Mouse (Mus musculus) CH12.LX (cell line): ENCODE measurements at regions not wholly inside any gene's neighbourhood (a gene's known extent, or its start where the extent isn't known, plus 50 kb on each side); places are given as distances from the start of the nearest gene placed in this dataset.

Experiments used
- DNase-seq: peaks from one replicate; pipeline ENCODE4 v3.0.0-alpha.2; 2013; ENCODE audit errors: extremely low read depth
- H3K27ac ChIP-seq: 2 replicates; pipeline ENCODE4 v1.5.1; 2012; ENCODE audit warnings: low read depth, mild to moderate bottlenecking, control low read depth, moderate library complexity; ENCODE audit not compliant: insufficient read depth
- H3K27me3 ChIP-seq: replicated peaks from 2 replicates; pipeline ENCODE3; 2012; ENCODE audit warnings: inconsistent platforms
- H3K36me3 ChIP-seq, 2 experiments: replicated peaks in 1 of 2; 2 replicates each; pipeline versions ENCODE3 to v1.6.1; 2012; ENCODE audit warnings: inconsistent platforms in 1 of 2, low read length in 1 of 2, mild to moderate bottlenecking in 1 of 2, mixed read lengths in 1 of 2, moderate library complexity in 1 of 2; ENCODE audit not compliant: control insufficient read depth in 1 of 2, insufficient read depth in 1 of 2
- H3K4me1 ChIP-seq, 2 experiments: 2 replicates each; pipeline ENCODE4 v1.6.1; 2012; ENCODE audit warnings: inconsistent platforms in 1 of 2, moderate library complexity in 1 of 2; ENCODE audit not compliant: insufficient read depth in 2 of 2, control insufficient read depth in 1 of 2
- H3K4me2 ChIP-seq: 2 replicates; pipeline ENCODE4 v1.6.1; 2012; ENCODE audit warnings: low read depth, mild to moderate bottlenecking, control low read depth; ENCODE audit not compliant: poor library complexity, insufficient read depth, severe bottlenecking
- H3K4me3 ChIP-seq, 3 experiments: fragments of 150-350 bp in 1 of 3; sonication (generic) in 1 of 3; replicated peaks in 1 of 3; 2 replicates each; pipeline versions ENCODE3 to v1.5.1; 2011 to 2012; ENCODE audit warnings: low read depth in 2 of 3, low read length in 2 of 3, mild to moderate bottlenecking in 2 of 3, moderate library complexity in 2 of 3, control low read depth in 1 of 3, improper control_type of control experiment in 1 of 3, inconsistent platforms in 1 of 3, mixed read lengths in 1 of 3; ENCODE audit not compliant: poor library complexity in 1 of 3
- H3K79me2 ChIP-seq: replicated peaks from 2 replicates; pipeline ENCODE4 v1.6.1; 2012; ENCODE audit warnings: mild to moderate bottlenecking, moderate library complexity; ENCODE audit not compliant: control insufficient read depth, poor library complexity, insufficient read depth, severe bottlenecking; ENCODE audit errors: extremely low read depth
- H3K9ac ChIP-seq: 2 replicates; pipeline ENCODE4 v1.6.1; 2012; ENCODE audit warnings: low read depth, mild to moderate bottlenecking, control low read depth, moderate library complexity; ENCODE audit not compliant: insufficient read depth
- H3K9me3 ChIP-seq: replicated peaks from 2 replicates; pipeline ENCODE3; 2012; ENCODE audit warnings: low read length, inconsistent platforms, mixed read lengths
- BHLHE40 ChIP-seq: IDR thresholded peaks from 2 replicates; pipeline ENCODE4 v1.6.1; 2011; ENCODE audit warnings: mild to moderate bottlenecking, low read depth, low read length, improper control_type of control experiment
- E2F4 ChIP-seq: IDR thresholded peaks from 2 replicates; pipeline ENCODE4 v1.6.1; 2011; ENCODE audit warnings: low read depth, low read length, improper control_type of control experiment; ENCODE audit not compliant: insufficient replicate concordance
- ELF1 ChIP-seq: IDR thresholded peaks from 2 replicates; pipeline ENCODE4 v1.6.1; 2014; ENCODE audit warnings: low read depth, mild to moderate bottlenecking, inconsistent platforms, low read length, improper control_type of control experiment
- ETS1 ChIP-seq: conservative IDR thresholded peaks from 2 replicates; pipeline ENCODE4 v1.6.1; 2012; ENCODE audit warnings: low read depth, mild to moderate bottlenecking, inconsistent platforms, low read length, improper control_type of control experiment, moderate library complexity
- IRF4 ChIP-seq: IDR thresholded peaks from 2 replicates; pipeline ENCODE4 v1.6.1; 2014; ENCODE audit warnings: low read depth, mild to moderate bottlenecking, inconsistent platforms, low read length, improper control_type of control experiment
- JUN ChIP-seq: IDR thresholded peaks from 2 replicates; pipeline ENCODE4 v1.6.1; 2011; ENCODE audit warnings: low read depth, mild to moderate bottlenecking, low read length, improper control_type of control experiment, moderate library complexity; ENCODE audit not compliant: insufficient read depth
- KAT2A ChIP-seq: IDR thresholded peaks from 2 replicates; pipeline ENCODE4 v1.6.1; 2012; ENCODE audit warnings: low read length, improper control_type of control experiment, inconsistent platforms; ENCODE audit not compliant: insufficient replicate concordance
- MAZ ChIP-seq: IDR thresholded peaks from 2 replicates; pipeline ENCODE4 v1.6.1; 2012; ENCODE audit warnings: low read depth, mild to moderate bottlenecking, inconsistent platforms, low read length, improper control_type of control experiment, moderate library complexity
- MXI1 ChIP-seq: IDR thresholded peaks from 2 replicates; pipeline ENCODE4 v1.6.1; 2011; ENCODE audit warnings: mild to moderate bottlenecking, low read depth, low read length, improper control_type of control experiment
- MYC ChIP-seq: IDR thresholded peaks from 2 replicates; pipeline ENCODE4 v1.6.1; 2011; ENCODE audit warnings: low read depth, mild to moderate bottlenecking, improper control_type of control experiment, low read length
- NELFE ChIP-seq: IDR thresholded peaks from 2 replicates; pipeline ENCODE4 v1.6.1; 2011; ENCODE audit warnings: low read depth, low read length, improper control_type of control experiment
- NRF1 ChIP-seq: IDR thresholded peaks from 2 replicates; pipeline ENCODE4 v1.6.1; 2014; ENCODE audit warnings: low read depth, mild to moderate bottlenecking, inconsistent platforms, low read length, improper control_type of control experiment, moderate library complexity
- PAX5 ChIP-seq: IDR thresholded peaks from 2 replicates; pipeline ENCODE4 v1.6.1; 2012; ENCODE audit warnings: low read length, inconsistent platforms, mixed read lengths
- POLR2AphosphoS2 ChIP-seq: IDR thresholded peaks from 2 replicates; pipeline ENCODE4 v1.6.1; 2011; ENCODE audit warnings: low read depth, low read length, improper control_type of control experiment
- RCOR1 ChIP-seq: conservative IDR thresholded peaks from 2 replicates; pipeline ENCODE4 v1.6.1; 2012; ENCODE audit warnings: low read depth, mild to moderate bottlenecking, inconsistent platforms, low read length, improper control_type of control experiment
- SMC3 ChIP-seq: IDR thresholded peaks from 2 replicates; pipeline ENCODE4 v1.6.1; 2011; ENCODE audit warnings: low read depth, low read length, improper control_type of control experiment
- TBP ChIP-seq: conservative IDR thresholded peaks from 2 replicates; pipeline ENCODE4 v1.6.1; 2011; ENCODE audit warnings: low read depth, low read length, improper control_type of control experiment
- USF1 ChIP-seq: IDR thresholded peaks from 2 replicates; pipeline ENCODE4 v1.6.1; 2014; ENCODE audit warnings: low read depth, mild to moderate bottlenecking, inconsistent platforms, low read length, improper control_type of control experiment
- ZNF384 ChIP-seq: IDR thresholded peaks from 2 replicates; pipeline ENCODE4 v1.6.1; 2012; ENCODE audit warnings: low read depth, low read length, improper control_type of control experiment, inconsistent platforms
- dilution Hi-C: fragments of 300-500 bp; cut with MboI; formaldehyde crosslinking; loops from 2 replicates; pipeline ENCODE4 v1.14.3; 2020; ENCODE audit warnings: low sequenced_read_pairs; ENCODE audit not compliant: extremely low pct_unique_long_range_greater_than_20kb, extremely low pct_ligation_motif_present
- in situ Hi-C: fragments of 300-500 bp; cut with MboI; formaldehyde crosslinking; loops from 3 replicates; pipeline ENCODE4 v1.14.3; 2019; ENCODE audit warnings: low sequenced_read_pairs, low pct_ligation_motif_present, low pct_unique_long_range_greater_than_20kb, mixed read lengths

DNA sequence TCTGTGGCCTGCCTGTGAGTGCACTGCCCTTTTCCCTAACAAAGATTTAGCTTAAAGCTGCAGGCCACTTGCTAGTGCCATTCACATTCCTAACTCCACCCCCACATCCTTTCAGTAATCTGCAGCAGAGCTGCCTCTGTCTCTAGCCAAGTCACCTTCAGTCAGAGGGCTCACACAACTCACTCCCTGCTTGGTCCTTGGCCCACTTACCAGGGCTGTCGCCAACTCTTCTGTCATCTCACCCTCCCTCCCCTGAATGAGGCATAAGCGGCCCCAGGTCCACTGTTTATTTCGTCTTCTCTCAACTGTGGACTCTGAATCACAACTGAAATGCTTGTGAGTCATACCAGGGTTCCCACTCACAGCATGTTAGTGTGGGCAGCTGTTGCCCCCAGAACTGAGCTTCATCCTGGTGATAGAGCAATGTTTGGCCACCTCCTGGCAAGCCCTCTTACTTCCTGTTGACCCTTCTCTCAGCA lies 85.5 kb upstream of the Nrp1 start:
- H3K79me2 ChIP-seq, result no peaks in the 10 kb centered on the region
- TF ChIP-seq SMC3 (no peak), POLR2AphosphoS2 (no peak)
- H3K36me3 ChIP-seq, result no peaks in the 10 kb centered on the region
- no peak overlapping the region for H3K27ac ChIP-seq
- H3K27me3 ChIP-seq, result no peaks in the 10 kb centered on the region
- dilution Hi-C loops, result no loop called here
- no peak overlapping the region for H3K9ac ChIP-seq
- no peak for DNase-seq
- in situ Hi-C loops, result no loop called here
- H3K4me1 ChIP-seq, result peaks cover 0 to 9% of the 10 kb centered on the region in 2 experiments; a peak in 3 of 4 replicates
- no peak overlapping the region for H3K4me3 ChIP-seq
- H3K9me3 ChIP-seq, result no peaks in the 10 kb centered on the region
- H3K4me2 ChIP-seq, result no peak overlapping the region

DNA sequence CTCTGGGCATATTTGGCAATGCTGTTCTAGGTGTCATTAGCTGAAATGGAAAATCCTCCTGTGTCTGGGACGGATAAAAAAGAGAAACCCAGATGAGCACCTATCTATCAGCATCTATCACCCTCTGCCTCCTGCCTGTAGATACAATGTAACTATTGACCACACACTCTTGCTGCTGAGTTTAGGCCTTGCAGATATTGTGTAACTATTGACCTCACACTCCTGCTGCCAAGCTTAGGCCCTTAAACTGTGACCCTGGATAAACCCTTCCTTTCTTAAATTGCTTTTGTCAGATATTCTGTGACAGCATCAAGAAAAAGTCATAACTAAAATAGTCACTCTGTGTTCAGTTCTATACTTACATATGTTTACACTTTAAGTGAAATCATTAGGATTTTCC lies 81.9 kb upstream of the Nrp1 start:
- Histone ChIP-seq H3K9me3 (no peaks in the 10 kb centered on the region), H3K27ac (no peak overlapping the region), H3K79me2 (no peaks in the 10 kb centered on the region), H3K4me2 (no peak overlapping the region), H3K27me3 (no peaks in the 10 kb centered on the region), H3K4me1 (no peaks in the 10 kb centered on the region), H3K36me3 (no peaks in the 10 kb centered on the region), H3K4me3 (no peak overlapping the region), H3K9ac (no peak overlapping the region)
- in situ Hi-C loops, result no loop called here
- TF ChIP-seq ELF1, result no peak
- TF ChIP-seq ETS1, result no peak
- no peak for TF ChIP-seq JUN
- no peak for TF ChIP-seq NELFE
- TF ChIP-seq NRF1, result no peak
- TF ChIP-seq ZNF384, result no peak
- no peak for TF ChIP-seq TBP
- no peak for TF ChIP-seq USF1
- no peak for TF ChIP-seq E2F4
- no peak for TF ChIP-seq KAT2A
- no peak for TF ChIP-seq MXI1
- TF ChIP-seq SMC3, result no peak
- no peak for TF ChIP-seq MAZ
- no peak for TF ChIP-seq PAX5
- TF ChIP-seq MYC, result no peak
- TF ChIP-seq IRF4, result no peak
- no peak for TF ChIP-seq RCOR1
- TF ChIP-seq BHLHE40, result no peak
- dilution Hi-C loops, result no loop called here
- DNase-seq, result no peak
